Mouse (Mus musculus): ENCODE results near the gene Sbp.
A peak's percentile ranks its signal among the peaks of the same experiment; 100 is the strongest.

The Sbp gene

GRCm38 (mm10) chr17:23992789-23993553 is 51.5 kb downstream of the Sbp start:
- DNase-seq (ENCODE audit: low spot score in 2 of 2) = no peak

GRCm38 (mm10) chr17:23993559-23994428 is 52.3 kb downstream of the Sbp start:
- peak; percentile 87 to 95 for DNase-seq (ENCODE audit: low spot score in 2 of 2)

GRCm38 (mm10) chr17:23994667-23995066 is 53.2 kb downstream of the Sbp start:
- no peak for DNase-seq (ENCODE audit: low spot score in 2 of 2)

All from thymus, postnatal 10 days (tissue).